Mouse (Mus musculus): ENCODE measurements around the gene Adamtsl3. TPM values are rescaled to one million over a fixed set of nuclear protein-coding genes. Genes with fewer than 3 reads are reported as not detected.

Adamtsl3 gene
- total RNA-seq, 1 experiment from 2014 or later: 0.10 TPM

DNA sequence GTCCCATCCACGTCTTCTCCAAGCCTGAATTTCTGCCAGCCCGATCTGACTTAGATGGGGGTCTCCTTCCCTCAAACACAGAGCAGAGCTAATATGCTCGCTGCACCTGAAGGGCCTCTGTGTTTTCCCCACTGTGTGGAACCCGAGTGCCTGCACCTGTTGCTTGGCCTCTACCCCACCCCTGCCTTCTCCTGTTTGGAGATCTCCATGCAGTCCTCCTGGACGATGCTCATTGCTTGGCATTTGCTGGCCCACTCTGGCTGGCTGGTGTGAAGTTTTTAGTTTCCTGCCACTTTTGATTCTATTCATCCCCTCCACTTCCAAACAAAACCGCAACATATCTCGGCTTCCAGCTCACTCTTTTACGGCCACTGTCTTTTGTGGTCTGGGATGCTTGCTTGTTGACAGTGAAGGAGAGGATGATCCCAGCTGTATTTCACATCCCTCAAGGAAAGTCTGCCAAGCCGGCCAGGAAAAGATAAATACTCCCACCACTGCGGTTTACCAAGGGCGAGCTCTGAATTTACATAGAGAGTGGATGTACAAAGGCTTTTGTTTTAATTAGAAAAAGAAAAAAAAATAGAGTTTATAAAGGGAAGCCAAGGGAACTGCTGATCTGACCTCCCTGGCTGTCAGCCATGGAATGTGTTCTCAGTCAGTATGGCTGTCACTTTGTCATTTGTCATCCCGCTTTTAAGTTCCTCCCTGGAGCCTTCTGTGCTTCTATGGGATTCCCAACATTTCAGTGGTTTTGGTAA lies 198.4 kb downstream of the Adamtsl3 start:
- ATAC-seq (replicated peaks in 1 of 2; ENCODE audit: insufficient read depth in 1 of 2, low FRiP score in 2 of 2, low TSS enrichment in 1 of 2, low read depth in 1 of 2, poor library complexity in 2 of 2, severe bottlenecking in 2 of 2): no peak

DNA sequence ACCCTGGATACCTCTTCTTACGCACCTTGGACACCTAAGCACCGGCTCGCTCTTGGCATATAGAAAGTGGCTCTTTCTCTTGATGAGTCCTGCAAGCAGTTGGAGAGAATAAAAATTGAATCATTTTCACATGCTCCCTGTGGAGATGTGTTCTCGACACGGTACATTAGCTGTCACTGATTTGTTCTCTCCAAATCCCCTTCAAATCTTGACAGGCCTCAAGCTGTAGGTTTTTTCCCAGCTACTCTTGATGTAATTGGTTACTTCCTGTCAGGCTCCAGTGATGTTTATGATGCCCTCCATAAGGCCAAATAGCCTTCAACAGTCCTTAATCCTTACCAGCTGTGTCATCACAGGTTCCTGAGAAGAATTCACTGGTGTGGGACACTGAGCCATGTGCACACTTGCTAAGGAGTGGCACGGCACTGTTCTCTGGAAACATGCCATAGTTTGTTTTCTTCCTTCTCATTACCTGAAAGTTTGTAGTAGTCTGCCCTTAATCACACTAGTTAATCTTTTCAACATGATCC lies 209.0 kb downstream of the Adamtsl3 start:
- no peak for ATAC-seq (replicated peaks in 1 of 2; ENCODE audit: insufficient read depth in 1 of 2, low FRiP score in 2 of 2, low TSS enrichment in 1 of 2, low read depth in 1 of 2, poor library complexity in 2 of 2, severe bottlenecking in 2 of 2)

DNA sequence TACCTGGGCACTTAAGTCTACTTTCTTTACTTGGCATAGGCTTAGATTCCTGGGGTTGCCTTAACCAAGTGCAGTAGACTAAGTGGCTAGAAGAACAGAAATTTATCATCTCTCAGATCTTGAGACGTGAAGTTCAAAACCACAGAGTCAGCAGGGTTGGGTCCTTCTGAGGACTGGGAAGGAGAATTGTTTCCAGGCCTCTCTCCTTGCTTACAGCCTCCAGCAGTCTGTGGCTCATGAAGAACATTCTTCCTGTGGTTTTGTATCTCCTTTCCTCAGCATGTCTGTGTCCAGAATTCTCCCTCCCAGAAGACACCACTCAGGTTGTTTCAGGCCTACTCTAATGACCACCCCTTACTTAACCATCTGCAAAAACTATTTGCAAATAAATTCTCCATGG lies 216.5 kb downstream of the Adamtsl3 start:
- peak in 1 of 2 experiments; percentile 45; a peak in 1 of 4 replicates for ATAC-seq (replicated peaks in 1 of 2; ENCODE audit: insufficient read depth in 1 of 2, low FRiP score in 2 of 2, low TSS enrichment in 1 of 2, low read depth in 1 of 2, poor library complexity in 2 of 2, severe bottlenecking in 2 of 2)

DNA sequence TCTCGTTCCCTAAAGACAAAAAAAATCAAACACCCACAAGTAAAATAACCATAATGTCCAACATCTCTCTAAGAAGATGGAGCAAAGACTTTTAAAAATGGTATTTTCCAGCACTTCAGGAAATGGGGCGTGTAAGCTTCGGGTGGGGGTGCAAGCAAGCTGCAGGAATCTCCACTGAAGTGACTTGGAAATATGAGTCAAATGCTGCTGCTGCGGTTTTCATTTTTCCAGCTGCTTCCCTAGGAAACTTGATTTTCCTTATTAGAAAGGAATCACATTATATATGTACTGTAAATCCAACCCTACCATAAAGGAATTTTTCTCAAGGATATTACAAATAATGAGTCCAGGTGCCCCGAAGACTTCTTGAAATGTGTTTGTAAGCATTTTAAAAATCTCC lies 220.3 kb downstream of the Adamtsl3 start:
- no peak for ATAC-seq (replicated peaks in 1 of 2; ENCODE audit: insufficient read depth in 1 of 2, low FRiP score in 2 of 2, low TSS enrichment in 1 of 2, low read depth in 1 of 2, poor library complexity in 2 of 2, severe bottlenecking in 2 of 2)

DNA sequence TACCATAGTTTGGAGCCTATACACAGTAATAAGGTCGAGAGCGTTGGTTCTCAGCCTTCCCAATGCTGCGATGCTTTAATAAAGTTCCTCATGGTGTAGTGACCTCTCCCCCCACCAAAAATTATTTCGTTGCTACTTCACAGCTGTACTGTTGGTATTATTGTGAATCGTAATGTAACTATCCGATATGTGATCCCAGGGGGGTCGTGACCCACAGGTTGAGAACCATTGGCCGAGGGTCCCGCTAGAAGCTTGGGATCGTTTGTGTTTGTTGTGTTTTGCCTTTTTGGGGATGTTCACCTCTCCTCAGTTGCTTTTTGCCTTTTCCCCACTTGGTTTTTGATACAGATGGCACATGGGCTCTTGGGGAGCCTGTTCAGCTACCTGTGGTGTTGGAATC lies 220.9 kb downstream of the Adamtsl3 start:
- ATAC-seq (replicated peaks in 1 of 2; ENCODE audit: insufficient read depth in 1 of 2, low FRiP score in 2 of 2, low TSS enrichment in 1 of 2, low read depth in 1 of 2, poor library complexity in 2 of 2, severe bottlenecking in 2 of 2): no peak

DNA sequence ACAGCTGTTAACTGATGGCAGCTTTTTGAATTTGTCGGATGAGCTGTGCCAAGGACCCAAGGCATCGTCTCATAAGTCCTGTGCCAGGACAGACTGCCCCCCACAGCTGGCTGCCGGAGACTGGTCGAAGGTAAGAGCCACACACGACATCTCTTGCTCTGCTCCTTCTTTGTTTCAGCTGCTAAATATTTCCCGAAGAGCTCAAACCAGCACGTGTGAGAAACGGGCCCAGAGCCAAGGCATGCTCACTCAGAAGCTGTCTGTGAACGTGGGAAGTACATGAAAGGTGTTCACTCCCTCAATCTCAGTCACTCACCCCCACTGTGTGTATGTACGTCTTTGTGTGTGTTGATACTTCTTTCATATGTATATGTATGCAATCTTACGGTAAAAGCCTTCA lies 221.6 kb downstream of the Adamtsl3 start:
- no peak for ATAC-seq (replicated peaks in 1 of 2; ENCODE audit: insufficient read depth in 1 of 2, low FRiP score in 2 of 2, low TSS enrichment in 1 of 2, low read depth in 1 of 2, poor library complexity in 2 of 2, severe bottlenecking in 2 of 2)

DNA sequence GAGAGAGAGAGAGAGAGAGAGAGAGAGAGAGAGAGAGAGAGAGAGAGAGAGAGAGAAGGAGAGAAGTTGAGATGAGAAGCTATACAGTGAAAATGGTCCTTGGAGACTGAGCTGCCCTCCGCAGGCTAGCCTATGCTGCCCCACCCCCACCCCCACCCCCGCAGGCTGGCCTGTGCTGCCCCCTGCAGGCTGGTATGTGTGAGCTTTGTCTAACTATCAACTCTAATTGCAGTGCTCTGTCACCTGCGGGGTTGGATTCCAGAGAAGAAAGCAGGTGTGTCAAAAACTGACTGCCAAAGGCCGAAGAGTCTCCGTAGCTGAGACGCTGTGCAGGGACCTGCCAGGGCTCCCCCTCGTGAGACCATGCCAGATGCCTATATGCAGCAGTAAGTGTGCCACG lies 231.2 kb downstream of the Adamtsl3 start:
- ATAC-seq (replicated peaks in 1 of 2; ENCODE audit: insufficient read depth in 1 of 2, low FRiP score in 2 of 2, low TSS enrichment in 1 of 2, low read depth in 1 of 2, poor library complexity in 2 of 2, severe bottlenecking in 2 of 2): no peak

DNA sequence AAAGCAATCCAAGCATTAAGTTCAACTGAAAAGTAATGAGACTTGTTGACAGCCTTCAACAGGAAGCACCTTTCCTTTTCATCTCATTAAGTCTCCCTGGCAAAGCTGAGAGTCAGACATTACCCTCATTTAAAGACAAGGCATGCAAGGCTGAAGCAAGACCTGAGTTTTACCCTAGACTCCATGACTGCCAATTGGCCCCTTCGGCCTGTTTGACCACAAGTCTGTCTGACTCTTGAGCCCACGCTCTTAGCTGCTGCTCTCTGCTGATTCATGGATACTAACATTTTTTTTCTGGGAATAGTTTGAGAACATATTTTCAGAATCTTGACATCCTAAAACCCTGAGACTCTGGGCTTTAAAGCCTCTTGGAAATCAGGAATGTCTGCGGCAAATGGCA lies 232.3 kb downstream of the Adamtsl3 start:
- no peak for ATAC-seq (replicated peaks in 1 of 2; ENCODE audit: insufficient read depth in 1 of 2, low FRiP score in 2 of 2, low TSS enrichment in 1 of 2, low read depth in 1 of 2, poor library complexity in 2 of 2, severe bottlenecking in 2 of 2)

DNA sequence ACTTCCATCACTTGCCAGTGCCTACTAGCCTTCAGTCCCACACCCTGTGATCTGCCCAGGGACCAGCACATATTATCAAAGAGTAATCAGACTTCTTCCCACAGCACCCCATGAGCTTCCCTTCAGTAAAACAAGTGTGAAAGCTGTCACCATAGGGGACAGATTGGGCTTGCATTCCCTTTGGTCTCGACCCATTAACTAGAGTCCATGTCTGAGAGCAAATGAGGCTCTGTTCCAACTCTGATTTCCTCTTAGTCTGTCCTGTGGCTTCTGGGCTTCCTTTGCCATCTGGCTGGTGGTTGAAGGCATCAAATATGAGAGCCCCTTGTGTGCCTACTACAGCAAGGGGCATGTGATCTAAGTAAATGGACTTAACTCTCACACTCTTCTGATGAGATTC lies 237.5 kb downstream of the Adamtsl3 start:
- peak in 1 of 2 experiments; percentile 42; a peak in 1 of 4 replicates for ATAC-seq (replicated peaks in 1 of 2; ENCODE audit: insufficient read depth in 1 of 2, low FRiP score in 2 of 2, low TSS enrichment in 1 of 2, low read depth in 1 of 2, poor library complexity in 2 of 2, severe bottlenecking in 2 of 2)

DNA sequence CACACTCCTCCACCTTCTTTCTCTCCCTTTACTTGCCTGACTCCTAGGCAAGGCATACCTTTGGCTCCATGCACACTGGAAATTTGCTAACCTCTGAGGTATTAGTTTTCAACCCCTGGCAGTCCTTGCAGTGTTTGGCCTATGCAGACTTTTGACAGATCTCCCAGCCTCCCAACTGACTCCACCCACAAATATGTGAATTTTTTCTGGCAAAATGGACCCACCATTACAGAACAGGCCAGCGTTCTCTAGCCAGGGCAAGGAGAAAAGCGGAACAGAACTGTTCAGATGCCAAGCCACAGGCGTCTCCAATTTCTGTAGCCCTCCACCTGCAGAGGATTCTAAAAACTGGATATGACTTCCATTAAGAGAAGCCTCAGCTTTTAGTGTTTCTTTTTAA lies 244.5 kb downstream of the Adamtsl3 start:
- no peak for ATAC-seq (replicated peaks in 1 of 2; ENCODE audit: insufficient read depth in 1 of 2, low FRiP score in 2 of 2, low TSS enrichment in 1 of 2, low read depth in 1 of 2, poor library complexity in 2 of 2, severe bottlenecking in 2 of 2)

DNA sequence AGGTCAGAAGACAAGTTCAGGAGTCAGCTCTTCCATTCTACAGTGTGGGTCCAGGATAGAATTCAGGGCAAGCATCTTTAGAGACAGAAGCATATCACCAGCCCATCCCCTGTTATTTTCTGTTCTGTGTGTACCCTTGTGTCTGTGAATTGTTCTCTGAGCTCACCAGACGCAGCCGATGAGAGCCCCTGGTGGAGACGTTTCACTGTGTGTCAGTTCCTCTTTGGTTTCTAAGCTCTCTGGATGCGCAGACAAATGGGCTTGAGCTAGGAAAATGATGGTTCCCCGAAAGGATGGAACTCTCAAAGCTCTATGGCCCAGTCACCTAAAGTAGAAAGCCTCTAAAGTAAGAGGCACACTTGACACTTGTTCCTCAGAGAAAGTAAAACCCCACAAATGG lies 246.3 kb downstream of the Adamtsl3 start:
- ATAC-seq (replicated peaks in 1 of 2; ENCODE audit: insufficient read depth in 1 of 2, low FRiP score in 2 of 2, low TSS enrichment in 1 of 2, low read depth in 1 of 2, poor library complexity in 2 of 2, severe bottlenecking in 2 of 2): no peak; a peak in 1 of 4 replicates

DNA sequence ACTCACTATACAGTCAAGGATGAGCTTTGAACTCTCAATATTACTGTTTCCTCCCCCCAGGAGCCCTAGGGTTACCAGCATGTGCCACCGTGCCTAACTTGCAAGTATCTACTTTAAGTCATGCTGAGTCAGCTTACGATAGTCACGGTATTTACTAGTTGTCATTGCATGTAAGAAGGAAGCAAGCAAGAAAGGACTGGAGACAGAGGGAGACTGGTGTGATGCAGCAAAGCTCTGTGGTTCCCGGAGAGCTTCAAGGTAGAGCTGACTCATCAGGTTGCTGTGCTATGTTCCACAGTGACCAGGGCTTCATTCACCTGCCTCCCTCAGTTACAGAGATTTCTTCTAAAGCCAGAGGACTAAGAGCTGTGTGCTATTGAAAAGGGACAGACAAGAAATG lies 247.0 kb downstream of the Adamtsl3 start:
- peak; percentile 43 to 58 for ATAC-seq (replicated peaks in 1 of 2; ENCODE audit: insufficient read depth in 1 of 2, low FRiP score in 2 of 2, low TSS enrichment in 1 of 2, low read depth in 1 of 2, poor library complexity in 2 of 2, severe bottlenecking in 2 of 2)

DNA sequence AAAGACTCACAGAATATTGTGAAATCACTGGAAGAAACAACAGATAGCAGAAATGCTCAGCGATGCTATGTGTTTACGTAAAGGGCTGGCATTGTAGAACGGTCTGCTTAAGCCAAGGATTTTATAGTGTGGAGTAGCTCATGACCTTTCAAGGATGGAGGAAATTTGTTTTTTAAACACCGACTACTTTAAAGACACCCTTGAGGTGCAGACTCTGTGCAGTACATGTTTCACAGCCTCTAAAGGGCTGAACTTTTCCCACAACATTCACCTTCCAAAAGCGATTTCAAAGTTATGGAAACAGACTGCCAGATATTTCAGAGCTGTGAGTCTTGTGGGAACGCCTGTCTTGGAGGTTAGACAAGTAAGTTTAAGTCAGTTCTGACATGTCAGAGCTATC lies 255.4 kb downstream of the Adamtsl3 start:
- ATAC-seq (replicated peaks in 1 of 2; ENCODE audit: insufficient read depth in 1 of 2, low FRiP score in 2 of 2, low TSS enrichment in 1 of 2, low read depth in 1 of 2, poor library complexity in 2 of 2, severe bottlenecking in 2 of 2): no peak

DNA sequence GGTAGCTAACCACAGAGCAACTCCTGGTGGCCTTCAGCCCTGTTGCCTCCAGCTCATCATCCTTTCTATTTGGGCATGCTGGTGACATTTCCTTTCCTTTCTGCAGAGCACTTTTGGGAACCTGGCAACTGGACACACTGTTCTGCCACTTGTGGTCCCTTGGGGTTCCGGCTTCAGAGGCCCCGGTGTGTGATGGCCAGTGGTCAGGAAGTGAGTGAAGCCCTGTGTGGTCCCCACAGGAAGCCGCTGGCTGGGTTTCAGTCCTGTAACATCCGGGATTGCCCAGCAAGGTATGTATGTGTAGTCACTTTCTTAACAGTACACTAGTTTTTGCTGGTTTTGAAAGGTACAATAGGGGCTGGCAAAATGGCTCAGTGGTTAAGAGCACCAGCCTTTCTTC lies 266.5 kb downstream of the Adamtsl3 start:
- peak; percentile 87 to 91 for ATAC-seq (replicated peaks in 1 of 2; ENCODE audit: insufficient read depth in 1 of 2, low FRiP score in 2 of 2, low TSS enrichment in 1 of 2, low read depth in 1 of 2, poor library complexity in 2 of 2, severe bottlenecking in 2 of 2)

DNA sequence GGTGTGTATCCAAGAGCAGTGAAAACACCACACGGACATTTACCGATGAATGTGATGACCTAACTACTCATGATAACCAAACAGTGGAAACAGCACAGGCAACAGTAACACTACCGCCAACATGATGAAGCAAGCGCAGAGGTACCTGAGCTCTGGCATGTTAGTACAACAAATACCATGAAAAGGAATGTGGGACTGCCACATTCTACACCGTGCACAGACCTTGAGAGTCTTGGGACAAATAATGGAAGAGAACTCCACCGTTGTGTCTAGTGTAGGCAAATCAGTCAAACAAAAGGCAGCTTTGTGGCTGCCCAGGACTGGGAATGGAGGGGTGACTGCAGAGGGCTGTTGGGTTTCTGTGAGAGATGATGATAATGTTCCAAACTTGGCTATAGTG lies 269.9 kb downstream of the Adamtsl3 start:
- ATAC-seq (replicated peaks in 1 of 2; ENCODE audit: insufficient read depth in 1 of 2, low FRiP score in 2 of 2, low TSS enrichment in 1 of 2, low read depth in 1 of 2, poor library complexity in 2 of 2, severe bottlenecking in 2 of 2): no peak

DNA sequence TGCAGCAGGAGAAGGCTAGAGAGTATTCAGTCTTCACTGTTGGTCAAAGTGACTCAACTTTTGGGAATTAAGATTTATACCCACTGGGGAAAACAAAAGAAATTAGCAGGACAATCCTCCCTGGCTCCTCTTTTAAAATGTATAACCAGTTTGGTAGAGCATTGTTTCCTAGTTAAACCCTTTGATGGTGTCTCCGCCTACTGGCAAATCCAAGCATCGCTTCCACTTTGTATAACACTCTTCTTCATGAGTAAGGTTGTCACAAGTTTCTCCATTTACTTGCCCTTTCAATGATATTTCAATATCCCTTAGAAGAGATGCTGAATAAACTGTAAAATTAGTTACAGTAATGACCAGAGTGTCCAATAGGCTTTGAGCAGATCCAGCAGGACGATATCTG lies 274.1 kb downstream of the Adamtsl3 start:
- ATAC-seq (replicated peaks in 1 of 2; ENCODE audit: insufficient read depth in 1 of 2, low FRiP score in 2 of 2, low TSS enrichment in 1 of 2, low read depth in 1 of 2, poor library complexity in 2 of 2, severe bottlenecking in 2 of 2): peak in 1 of 2 experiments; percentile 37; a peak in 2 of 4 replicates

DNA sequence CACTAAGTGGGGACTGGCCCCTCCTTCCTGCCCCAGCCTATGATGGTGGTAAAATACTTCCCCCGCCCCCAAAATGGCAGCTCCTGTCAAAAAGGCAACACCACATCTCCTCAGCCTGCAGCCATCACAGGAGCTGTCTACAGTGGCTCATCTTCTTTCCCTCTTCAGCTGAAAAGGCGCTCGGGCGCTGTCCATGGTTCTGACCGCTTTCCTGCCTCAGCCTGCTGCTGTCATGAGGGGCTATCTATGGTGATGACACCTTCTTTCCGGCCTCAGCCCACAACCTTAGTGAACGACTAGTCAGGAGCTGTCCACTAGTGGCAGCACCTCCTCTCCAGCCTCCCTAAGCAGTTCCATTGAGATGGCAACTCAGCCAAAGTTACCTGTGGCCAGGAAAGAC lies 289.8 kb downstream of the Adamtsl3 start:
- peak; percentile 53 to 59; a peak in 1 of 4 replicates for ATAC-seq (replicated peaks in 1 of 2; ENCODE audit: insufficient read depth in 1 of 2, low FRiP score in 2 of 2, low TSS enrichment in 1 of 2, low read depth in 1 of 2, poor library complexity in 2 of 2, severe bottlenecking in 2 of 2)

DNA sequence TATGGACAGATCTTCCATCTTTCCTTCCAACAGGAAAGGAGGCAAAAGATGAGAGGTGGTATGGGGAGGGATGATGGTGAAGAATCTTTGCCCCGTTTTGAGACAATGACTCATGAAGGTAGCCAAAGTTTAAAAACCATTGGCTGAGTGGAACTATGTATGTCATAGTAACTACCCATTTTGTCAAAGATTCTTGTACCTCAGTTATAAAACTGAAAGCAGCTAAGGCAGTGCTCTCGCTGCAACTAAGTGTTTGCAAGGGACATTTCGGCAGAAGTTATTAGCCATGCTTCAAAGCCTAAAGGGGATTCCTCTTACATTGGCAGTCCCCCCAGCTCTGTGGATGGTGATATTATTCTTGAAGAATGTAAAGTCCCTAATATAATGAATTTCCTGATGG lies 311.7 kb downstream of the Adamtsl3 start:
- no peak for ATAC-seq (replicated peaks in 1 of 2; ENCODE audit: insufficient read depth in 1 of 2, low FRiP score in 2 of 2, low TSS enrichment in 1 of 2, low read depth in 1 of 2, poor library complexity in 2 of 2, severe bottlenecking in 2 of 2)

DNA sequence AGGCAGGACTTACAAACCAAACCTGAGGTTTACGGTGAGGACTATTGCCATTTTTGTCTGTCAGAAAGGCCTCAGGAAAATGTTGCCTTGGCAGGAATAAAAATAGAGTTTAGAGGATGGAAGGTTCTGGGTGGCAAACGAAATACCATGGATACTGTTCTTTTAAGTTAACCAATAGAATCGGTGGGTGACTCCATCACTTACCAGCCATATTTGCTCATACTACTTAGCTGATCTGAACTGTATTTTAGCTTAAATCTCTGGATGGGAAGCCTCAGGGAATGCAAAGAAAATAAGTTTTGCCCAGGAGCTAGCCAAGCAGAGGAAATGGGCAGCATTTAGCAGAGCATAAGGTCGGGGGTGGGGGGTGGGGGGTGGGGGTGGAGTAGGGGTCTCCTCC lies 312.4 kb downstream of the Adamtsl3 start:
- ATAC-seq (replicated peaks in 1 of 2; ENCODE audit: insufficient read depth in 1 of 2, low FRiP score in 2 of 2, low TSS enrichment in 1 of 2, low read depth in 1 of 2, poor library complexity in 2 of 2, severe bottlenecking in 2 of 2): no peak

Measured in hematopoietic stem cell, adult 5-6 weeks (primary cell).